Mouse (Mus musculus) myocyte (in vitro differentiated cells): ENCODE measurements around the gene Mboat1. TPM values are rescaled to one million over a fixed set of nuclear protein-coding genes. Genes with fewer than 3 reads are reported as not detected.

Experiments used
- H3K27me3 ChIP-seq: one replicate; pipeline ENCODE4 v1.6.1; 2011; ENCODE audit not compliant: control insufficient read depth, insufficient read depth, insufficient read length
- H3K36me3 ChIP-seq: one replicate; pipeline ENCODE4 v1.6.1; 2011; ENCODE audit not compliant: control insufficient read depth, insufficient read depth
- H3K4me2 ChIP-seq: one replicate; pipeline ENCODE4 v1.6.1; 2011; ENCODE audit warnings: low read depth, control low read depth
- H3K4me3 ChIP-seq: one replicate; pipeline ENCODE4 v1.5.1; 2011; ENCODE audit warnings: mild to moderate bottlenecking, control low read depth, moderate library complexity
- H3K79me2 ChIP-seq: one replicate; pipeline ENCODE4 v1.6.1; 2011; ENCODE audit not compliant: control insufficient read depth, insufficient read depth
- H3ac ChIP-seq: one replicate; pipeline ENCODE4 v1.6.1; 2011; ENCODE audit not compliant: control insufficient read depth, insufficient read length
- CEBPB ChIP-seq: IDR thresholded peaks from 2 replicates; pipeline ENCODE4 v1.6.1; 2011; ENCODE audit warnings: mild to moderate bottlenecking, moderate library complexity; ENCODE audit not compliant: poor library complexity, insufficient read depth, severe bottlenecking
- E2F4 ChIP-seq: IDR thresholded peaks from one replicate; pipeline ENCODE4 v1.6.1; 2011; ENCODE audit warnings: mild to moderate bottlenecking, control low read depth, moderate library complexity; ENCODE audit not compliant: insufficient read depth
- MAX ChIP-seq: IDR thresholded peaks from one replicate; pipeline ENCODE4 v1.6.1; 2011; ENCODE audit warnings: low read depth, mild to moderate bottlenecking, control low read depth
- MYOD1 ChIP-seq, 3 experiments: IDR thresholded peaks; one replicate each; pipeline ENCODE4 v1.6.1; 2011; ENCODE audit warnings: control low read depth in 2 of 3, low read depth in 2 of 3, mild to moderate bottlenecking in 2 of 3, moderate library complexity in 1 of 3; ENCODE audit not compliant: insufficient read length in 2 of 3, control insufficient read depth in 1 of 3
- MYOG ChIP-seq, 3 experiments: IDR thresholded peaks; one replicate each; pipeline ENCODE4 v1.6.1; 2011; ENCODE audit warnings: control low read depth in 2 of 3, low read depth in 2 of 3, mild to moderate bottlenecking in 2 of 3; ENCODE audit not compliant: insufficient read length in 2 of 3, control insufficient read depth in 1 of 3, insufficient read depth in 1 of 3
- POLR2A ChIP-seq: IDR thresholded peaks from one replicate; pipeline ENCODE4 v1.6.1; 2011; ENCODE audit warnings: low read depth, mild to moderate bottlenecking, control low read depth, moderate library complexity; ENCODE audit not compliant: insufficient read length
- POLR2AphosphoS2 ChIP-seq: IDR thresholded peaks from one replicate; pipeline ENCODE4 v1.6.1; 2011; ENCODE audit warnings: low read depth, control low read depth; ENCODE audit not compliant: insufficient read length
- REST ChIP-seq: IDR thresholded peaks from one replicate; pipeline ENCODE4 v1.6.1; 2011; ENCODE audit warnings: mild to moderate bottlenecking, control low read depth, moderate library complexity; ENCODE audit not compliant: insufficient read depth, insufficient read length
- SRF ChIP-seq: IDR thresholded peaks from one replicate; pipeline ENCODE4 v1.6.1; 2011; ENCODE audit warnings: low read depth; ENCODE audit not compliant: control insufficient read depth, insufficient read length
- TCF12 ChIP-seq: IDR thresholded peaks from one replicate; pipeline ENCODE4 v1.6.1; 2011; ENCODE audit warnings: mild to moderate bottlenecking, control low read depth; ENCODE audit not compliant: poor library complexity, insufficient read depth, severe bottlenecking
- TCF3 ChIP-seq: IDR thresholded peaks from one replicate; pipeline ENCODE4 v1.6.1; 2011; ENCODE audit warnings: low read depth, control low read depth; ENCODE audit not compliant: insufficient read length
- USF1 ChIP-seq: IDR thresholded peaks from one replicate; pipeline ENCODE4 v1.6.1; 2011; ENCODE audit warnings: low read depth, mild to moderate bottlenecking, control low read depth, moderate library complexity
- polyA plus RNA-seq: library from polyadenylated mRNA; unstranded; fragments of >200 nt; fragmentation: generic; extraction: Trizol; gene quantifications from one replicate; pipeline ENCODE4 v1.2.1, GENCODE M21; 2012; ENCODE audit warnings: missing spikeins

The Mboat1 gene
- polyA plus RNA-seq, 1 experiment: 6.9 TPM

GRCm38 (mm10) chr13:30259326-30259725 lies 123.0 kb downstream of the Mboat1 start:
- TF ChIP-seq E2F4 (no peak), USF1 (no peak), TCF3 (no peak), TCF12 (no peak), SRF (no peak), CEBPB (no peak), MYOG (IDR thresholded peaks at IDR 0.05; ENCODE audit: control insufficient read depth in 1 of 3, insufficient read depth in 1 of 3, insufficient read length in 2 of 3, low read depth in 2 of 3) (no peak)
- no peaks in the 10 kb centered on the region for H3K27me3 ChIP-seq
- H3ac ChIP-seq: no peak overlapping the region
- no peaks in the 10 kb centered on the region for H3K79me2 ChIP-seq
- no peak overlapping the region for H3K4me2 ChIP-seq
- no peaks in the 10 kb centered on the region for H3K36me3 ChIP-seq
- H3K4me3 ChIP-seq: no peak overlapping the region

- H3K79me2 ChIP-seq: no peaks in the 10 kb centered on the region
These were observed 123.7 kb downstream of the Mboat1 start for GRCm38 (mm10) chr13:30259912-30260560.

GRCm38 (mm10) chr13:30263681-30264080 lies 127.4 kb downstream of the Mboat1 start:
- Histone ChIP-seq H3K4me2 (no peak overlapping the region), H3ac (no peak overlapping the region), H3K27me3 (peaks cover 1% of the 10 kb centered on the region), H3K79me2 (no peaks in the 10 kb centered on the region), H3K36me3 (no peaks in the 10 kb centered on the region), H3K4me3 (no peak overlapping the region)
- TF ChIP-seq E2F4 (no peak), CEBPB (no peak), MAX (no peak), MYOD1 (IDR thresholded peaks at IDR 0.05; ENCODE audit: control insufficient read depth in 1 of 3, insufficient read length in 2 of 3, low read depth in 2 of 3) (no peak), POLR2A (no peak), SRF (no peak), TCF12 (no peak)

More at GRCm38 (mm10) chr13:30259912-30260560, 123.7 kb downstream of the Mboat1 start:
- Histone ChIP-seq H3K4me2 (no peak overlapping the region), H3K4me3 (no peak overlapping the region), H3K36me3 (no peaks in the 10 kb centered on the region), H3K27me3 (no peaks in the 10 kb centered on the region), H3ac (no peak overlapping the region)
- no peak for TF ChIP-seq E2F4

DNA sequence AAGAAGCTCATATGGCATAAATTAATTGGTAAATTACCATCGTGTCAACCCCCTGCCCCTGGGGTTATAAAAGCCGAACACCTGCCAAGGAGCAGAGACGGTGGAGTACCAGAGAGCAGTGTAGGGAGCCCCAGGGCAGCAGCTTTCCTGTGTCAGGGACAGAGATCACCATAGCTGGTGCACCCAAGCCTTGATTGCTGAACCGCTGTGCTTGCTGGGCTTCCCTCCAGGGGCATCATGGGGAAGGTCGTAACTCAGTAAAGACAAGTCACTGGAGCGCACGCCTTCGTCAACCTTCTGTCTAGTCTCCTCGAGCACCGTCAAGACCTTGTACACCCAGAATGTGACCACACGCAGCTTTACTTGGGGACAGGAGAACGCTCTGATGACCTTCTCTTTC lies 128.0 kb downstream of the Mboat1 start:
- Histone ChIP-seq H3K79me2 (no peaks in the 10 kb centered on the region), H3ac (no peak overlapping the region), H3K4me2 (no peak overlapping the region), H3K36me3 (no peaks in the 10 kb centered on the region), H3K27me3 (peaks cover 5% of the 10 kb centered on the region), H3K4me3 (no peak overlapping the region)
- no peak for TF ChIP-seq MAX
- TF ChIP-seq MYOG (IDR thresholded peaks at IDR 0.05; ENCODE audit: control insufficient read depth in 1 of 3, insufficient read depth in 1 of 3, insufficient read length in 2 of 3, low read depth in 2 of 3): no peak
- TF ChIP-seq TCF3: no peak

- Histone ChIP-seq H3K4me3 (no peak overlapping the region), H3K27me3 (peaks cover 5% of the 10 kb centered on the region), H3K79me2 (no peaks in the 10 kb centered on the region), H3K4me2 (no peak overlapping the region), H3K36me3 (no peaks in the 10 kb centered on the region), H3ac (no peak overlapping the region)
- TF ChIP-seq SRF (no peak), MYOD1 (IDR thresholded peaks at IDR 0.05; ENCODE audit: control insufficient read depth in 1 of 3, insufficient read length in 2 of 3, low read depth in 2 of 3) (no peak), POLR2A (no peak), USF1 (no peak), CEBPB (no peak), POLR2AphosphoS2 (no peak), MAX (no peak), TCF3 (no peak), REST (no peak), MYOG (IDR thresholded peaks at IDR 0.05; ENCODE audit: control insufficient read depth in 1 of 3, insufficient read depth in 1 of 3, insufficient read length in 2 of 3, low read depth in 2 of 3) (no peak), E2F4 (no peak), TCF12 (no peak)
These were observed 128.5 kb downstream of the Mboat1 start for GRCm38 (mm10) chr13:30264765-30265164.
